Mouse (Mus musculus) hindbrain, postnatal 0 days (tissue): Measurements from ENCODE around the gene Stip1. TPM values are rescaled to one million over a fixed set of nuclear protein-coding genes. Genes with fewer than 3 reads are reported as not detected.

Experiments used
- ATAC-seq: fragments of 200-750 bp; cut with Nextera tagmentation; 2 replicates; pipeline ENCODE4 v1.8.0; 2017; ENCODE audit warnings: mild to moderate bottlenecking, moderate TSS enrichment, moderate library complexity
- DNase-seq: peaks from one replicate; pipeline ENCODE4 v3.0.0-alpha.2; 2015; ENCODE audit warnings: low spot score
- H3K27ac ChIP-seq: fragments of 300-500 bp; sonication (generic); 2 replicates; pipeline ENCODE4 v1.5.1; 2014; ENCODE audit warnings: mild to moderate bottlenecking
- H3K27me3 ChIP-seq: fragments of 300-500 bp; sonication (generic); 2 replicates; pipeline ENCODE4 v1.6.1; 2014; ENCODE audit warnings: low read length, mixed read lengths; ENCODE audit not compliant: insufficient read depth
- H3K36me3 ChIP-seq: fragments of 300-500 bp; sonication (generic); 2 replicates; pipeline ENCODE4 v1.6.1; 2014; ENCODE audit warnings: low read length, mixed read lengths; ENCODE audit not compliant: insufficient read depth
- H3K4me1 ChIP-seq: fragments of 300-500 bp; sonication (generic); 2 replicates; pipeline ENCODE4 v1.6.1; 2014; ENCODE audit warnings: antibody characterized with exemption, low read length, mixed read lengths; ENCODE audit not compliant: insufficient read depth
- H3K4me2 ChIP-seq: fragments of 300-500 bp; sonication (generic); 2 replicates; pipeline ENCODE4 v1.6.1; 2014; ENCODE audit warnings: low read depth, mild to moderate bottlenecking, low read length, moderate library complexity, mixed read lengths
- H3K4me3 ChIP-seq: fragments of 300-500 bp; sonication (generic); 2 replicates; pipeline ENCODE4 v1.5.1; 2014; ENCODE audit warnings: low read length
- H3K9ac ChIP-seq: fragments of 300-500 bp; sonication (generic); replicated peaks from 2 replicates; pipeline ENCODE4 v1.6.1; 2014; ENCODE audit warnings: mild to moderate bottlenecking, low read length, moderate library complexity, mixed read lengths
- H3K9me3 ChIP-seq: fragments of 300-500 bp; sonication (generic); 2 replicates; pipeline ENCODE4 v1.6.1; 2016; ENCODE audit warnings: low read length, mixed read lengths
- CTCF ChIP-seq: IDR thresholded peaks from 2 replicates; pipeline ENCODE4 v1.5.1; 2016; ENCODE audit warnings: antibody characterized with exemption, control low read depth, low read depth
- WGBS: fragments of 180-500 bp; shearing (Covaris S2); extraction: QIAGEN DNeasy Blood & Tissue Kit; methylation state at CpG from one replicate; pipeline ENCODE4 v1.1.7; 2014; 5-methylcytosine and 5-hydroxymethylcytosine counted together
- polyA plus RNA-seq: library from polyadenylated mRNA; unstranded; fragments of >200 nt; fragmentation: Nextera tagmentation; extraction: Ambion mirVana; gene quantifications from 2 replicates; pipeline ENCODE4 v1.2.1, GENCODE M21; 2015
- total RNA-seq: library from RNA; depleted of rRNA; stranded (reverse); fragments of >200 nt; gene quantifications from 2 replicates; pipeline ENCODE4 v1.2.3, GENCODE M21; 2014

Stip1 gene
- total and polyA plus RNA-seq, 2 experiments from 2014 or later, result 89.0 to 151 TPM

GRCm38 (mm10) chr19:6987061-6987903 lies 52.5 kb downstream of the Stip1 start, which contains the start of gene Vegfb:
Gene Vegfb (minus strand): TSS chr19:6987651.
- Histone ChIP-seq H3K9me3 (no peaks in the 10 kb centered on the region), H3K27me3 (no peaks in the 10 kb centered on the region), H3K36me3 (peaks cover 17% of the 10 kb centered on the region; the same call in 1 of the 2 replicates), H3K4me3 (peak within 1 kb of the TSS; percentile 58), H3K4me1 (no peaks in the 10 kb centered on the region), H3K4me2 (peak within 1 kb of the TSS; percentile 79), H3K27ac (peak within 1 kb of the TSS; percentile 75), H3K9ac (peak within 1 kb of the TSS; percentile 78)
- 3% methylated on average over 70 of the region's 85 CpGs for WGBS
- ATAC-seq (peak; percentile 52), DNase-seq (peak; percentile 72)
- no peak for TF ChIP-seq CTCF

GRCm38 (mm10) chr19:6985951-6986708 lies 53.6 kb downstream of the Stip1 start:
- peak overlapping the region; percentile 75; the same call in 1 of the 2 replicates for H3K27ac ChIP-seq
- ATAC-seq, result no peak
- peak overlapping the region; percentile 79 for H3K4me2 ChIP-seq
- no peak for TF ChIP-seq CTCF
- H3K4me1 ChIP-seq, result peaks cover 4% of the 10 kb centered on the region
- WGBS, result 75% methylated on average over 10 of the region's 10 CpGs
- no peaks in the 10 kb centered on the region for H3K27me3 ChIP-seq
- no peaks in the 10 kb centered on the region for H3K9me3 ChIP-seq
- H3K36me3 ChIP-seq, result peaks cover 19% of the 10 kb centered on the region; the same call in 1 of the 2 replicates
- DNase-seq, result no peak
- peak overlapping the region; percentile 78; the same call in 1 of the 2 replicates for H3K9ac ChIP-seq
- H3K4me3 ChIP-seq, result no peak overlapping the region

- TF ChIP-seq CTCF, result no peak
- no peak for ATAC-seq
- H3K4me2 ChIP-seq, result no peak overlapping the region
- DNase-seq, result no peak
- H3K9me3 ChIP-seq, result no peaks in the 10 kb centered on the region
- H3K4me3 ChIP-seq, result no peak overlapping the region
- 87% methylated on average over 19 of the region's 19 CpGs for WGBS
- H3K4me1 ChIP-seq, result peaks cover 8% of the 10 kb centered on the region
- peaks cover 19% of the 10 kb centered on the region; the same call in 1 of the 2 replicates for H3K36me3 ChIP-seq
- no peak overlapping the region for H3K9ac ChIP-seq
- no peaks in the 10 kb centered on the region for H3K27me3 ChIP-seq
- no peak overlapping the region for H3K27ac ChIP-seq
Observed at GRCm38 (mm10) chr19:6985300-6985699, 54.5 kb downstream of the Stip1 start.

- no peaks in the 10 kb centered on the region for H3K9me3 ChIP-seq
- no peak for ATAC-seq
- H3K4me3 ChIP-seq, result no peak overlapping the region
- no peaks in the 10 kb centered on the region for H3K27me3 ChIP-seq
- no peak for TF ChIP-seq CTCF
- 30% methylated on average over 5 of the region's 5 CpGs for WGBS
- H3K9ac ChIP-seq, result no peak overlapping the region
- no peak for DNase-seq
- peaks cover 14% of the 10 kb centered on the region for H3K4me1 ChIP-seq
- peaks cover 19% of the 10 kb centered on the region; the same call in 1 of the 2 replicates for H3K36me3 ChIP-seq
- H3K27ac ChIP-seq, result no peak overlapping the region
- no peak overlapping the region for H3K4me2 ChIP-seq
Observed at GRCm38 (mm10) chr19:6983621-6984020, 56.1 kb downstream of the Stip1 start.

GRCm38 (mm10) chr19:6981465-6981864 lies 58.3 kb downstream of the Stip1 start:
- ATAC-seq (no peak), DNase-seq (no peak)
- peaks cover 25% of the 10 kb centered on the region for H3K4me1 ChIP-seq
- H3K27me3 ChIP-seq, result no peaks in the 10 kb centered on the region
- no peak overlapping the region for H3K4me3 ChIP-seq
- H3K36me3 ChIP-seq, result peaks cover 23% of the 10 kb centered on the region; the same call in 1 of the 2 replicates
- H3K9me3 ChIP-seq, result no peaks in the 10 kb centered on the region
- 0 out of 2 replicates have a peak overlapping the region, but pooled peaks have one; percentile 79 for H3K9ac ChIP-seq
- peak overlapping the region; percentile 96; the same call in 1 of the 2 replicates for H3K27ac ChIP-seq
- peak overlapping the region; percentile 76; the same call in 1 of the 2 replicates for H3K4me2 ChIP-seq
- no peak for TF ChIP-seq CTCF
- WGBS, result 92% methylated on average over 4 of the region's 4 CpGs

GRCm38 (mm10) chr19:6980381-6981093 lies 59.2 kb downstream of the Stip1 start, which contains the start of gene Fkbp2:
Gene Fkbp2 (minus strand): TSS chr19:6980501.
- Histone ChIP-seq H3K9me3 (no peaks in the 10 kb centered on the region), H3K27me3 (no peaks in the 10 kb centered on the region), H3K4me3 (peak within 1 kb of the TSS; percentile 68), H3K9ac (peak within 1 kb of the TSS; percentile 79), H3K4me1 (peaks cover 30% of the 10 kb centered on the region), H3K4me2 (peak within 1 kb of the TSS; percentile 76), H3K27ac (peak within 1 kb of the TSS; percentile 96), H3K36me3 (peaks cover 23% of the 10 kb centered on the region; the same call in 1 of the 2 replicates)
- DNase-seq (peak; percentile 100), ATAC-seq (peak; percentile 86)
- WGBS, result 2% methylated on average over 38 of the region's 38 CpGs
- no peak for TF ChIP-seq CTCF
